Mouse (Mus musculus) erythroblast, embryonic 14.5 days (primary cell): ENCODE measurements around the gene Kdm5c.

Experiments
- GATA1 ChIP-seq: IDR thresholded peaks from 2 replicates; pipeline ENCODE4 v1.6.1; 2012; ENCODE audit warnings: low read length, inconsistent platforms, mixed read lengths
- TAL1 ChIP-seq: IDR thresholded peaks from 3 replicates; pipeline ENCODE4 v1.6.1; 2012; ENCODE audit warnings: low read length, inconsistent platforms, mixed read lengths

GRCm38 (mm10) chrX:152197814-152198648 is 34.8 kb upstream of the Kdm5c start:
- TF ChIP-seq GATA1 (no peak), TAL1 (no peak)
